Mouse (Mus musculus): Measurements from ENCODE around the gene Gm12394. TPM values are rescaled to one million over a fixed set of nuclear protein-coding genes. Genes with fewer than 3 reads are reported as not detected.

Gm12394 gene
- polyA plus RNA-seq, 2 experiments, result 0.01 to 0.05 TPM

Other genes starting within 250 kb of the Gm12394 start
- gene Gm10591, start 244.6 kb downstream of the Gm12394 start, polyA plus RNA-seq (2012; rRNA removed), result not detected in 2 replicates
- not detected in 2 replicates for gene Gm10591, start 244.6 kb downstream of the Gm12394 start, polyA plus RNA-seq (2014; fragmentation: Nextera tagmentation; extraction: Ambion mirVana)
- gene Gm2564, start 227.1 kb downstream of the Gm12394 start, polyA plus RNA-seq (2012; rRNA removed), result not detected in 2 replicates
- gene Gm2564, start 227.1 kb downstream of the Gm12394 start, polyA plus RNA-seq (2014; fragmentation: Nextera tagmentation; extraction: Ambion mirVana), result not detected in 2 replicates
- gene Ccl27b, start 201.5 kb downstream of the Gm12394 start, polyA plus RNA-seq (2012; rRNA removed), result not detected in 2 replicates
- gene Ccl27b, start 201.5 kb downstream of the Gm12394 start, polyA plus RNA-seq (2014; fragmentation: Nextera tagmentation; extraction: Ambion mirVana), result not detected in 2 replicates
- not detected in 2 replicates for gene Il11ra2, start 194.9 kb downstream of the Gm12394 start, polyA plus RNA-seq (2012; rRNA removed)
- not detected in 2 replicates for gene Il11ra2, start 194.9 kb downstream of the Gm12394 start, polyA plus RNA-seq (2014; fragmentation: Nextera tagmentation; extraction: Ambion mirVana)
- gene 4930578G10Rik, start 121.2 kb downstream of the Gm12394 start, polyA plus RNA-seq (2012; rRNA removed), result not detected in 2 replicates
- not detected in 2 replicates for gene 4930578G10Rik, start 121.2 kb downstream of the Gm12394 start, polyA plus RNA-seq (2014; fragmentation: Nextera tagmentation; extraction: Ambion mirVana)
- not detected in 2 replicates for gene Ccl19, start 100.2 kb downstream of the Gm12394 start, polyA plus RNA-seq (2012; rRNA removed)
- gene Ccl19, start 100.2 kb downstream of the Gm12394 start, polyA plus RNA-seq (2014; fragmentation: Nextera tagmentation; extraction: Ambion mirVana), result not detected in 2 replicates
- gene Ccl21a, start 82.8 kb downstream of the Gm12394 start, polyA plus RNA-seq (2012; rRNA removed), result 0.10 and 0.14 TPM in 2 replicates
- not detected in 2 replicates for gene Ccl21a, start 82.8 kb downstream of the Gm12394 start, polyA plus RNA-seq (2014; fragmentation: Nextera tagmentation; extraction: Ambion mirVana)
- gene Fam205a1, start 2.9 kb downstream of the Gm12394 start, polyA plus RNA-seq (2012; rRNA removed), result 0.21 and 0.22 TPM in 2 replicates
- gene Fam205a1, start 2.9 kb downstream of the Gm12394 start, polyA plus RNA-seq (2014; fragmentation: Nextera tagmentation; extraction: Ambion mirVana), result 0.04 and 0.28 TPM in 2 replicates
- gene Fam205c, start 17.5 kb upstream of the Gm12394 start, polyA plus RNA-seq (2012; rRNA removed), result 0.06 and 0.07 TPM in 2 replicates
- 0.15 and 0.30 TPM in 2 replicates for gene Fam205c, start 17.5 kb upstream of the Gm12394 start, polyA plus RNA-seq (2014; fragmentation: Nextera tagmentation; extraction: Ambion mirVana)
- gene Phf24, start 59.9 kb upstream of the Gm12394 start, polyA plus RNA-seq (2012; rRNA removed), result 0.12 and 0.16 TPM in 2 replicates
- gene Phf24, start 59.9 kb upstream of the Gm12394 start, polyA plus RNA-seq (2014; fragmentation: Nextera tagmentation; extraction: Ambion mirVana), result 0.08 and 0.14 TPM in 2 replicates
- gene Dnajb5, start 93.0 kb upstream of the Gm12394 start, polyA plus RNA-seq (2012; rRNA removed), result 0.90 and 1.3 TPM in 2 replicates
- 0.43 and 0.54 TPM in 2 replicates for gene Dnajb5, start 93.0 kb upstream of the Gm12394 start, polyA plus RNA-seq (2014; fragmentation: Nextera tagmentation; extraction: Ambion mirVana)
- 0.07 TPM in 1 of 2 replicates, not detected in the other for gene 1700022I11Rik, start 112.8 kb upstream of the Gm12394 start, polyA plus RNA-seq (2012; rRNA removed)
- 0.16 and 0.44 TPM in 2 replicates for gene 1700022I11Rik, start 112.8 kb upstream of the Gm12394 start, polyA plus RNA-seq (2014; fragmentation: Nextera tagmentation; extraction: Ambion mirVana)
- 48.9 and 80.0 TPM in 2 replicates for gene Vcp, start 143.7 kb upstream of the Gm12394 start, polyA plus RNA-seq (2012; rRNA removed)
- 176 and 191 TPM in 2 replicates for gene Vcp, start 143.7 kb upstream of the Gm12394 start, polyA plus RNA-seq (2014; fragmentation: Nextera tagmentation; extraction: Ambion mirVana)
- 8.2 and 9.9 TPM in 2 replicates for gene Fancg, start 153.7 kb upstream of the Gm12394 start, polyA plus RNA-seq (2012; rRNA removed)
- 8.3 and 10.0 TPM in 2 replicates for gene Fancg, start 153.7 kb upstream of the Gm12394 start, polyA plus RNA-seq (2014; fragmentation: Nextera tagmentation; extraction: Ambion mirVana)
- gene Pigo, start 169.0 kb upstream of the Gm12394 start, polyA plus RNA-seq (2012; rRNA removed), result 9.2 and 10.4 TPM in 2 replicates
- 8.3 and 11.0 TPM in 2 replicates for gene Pigo, start 169.0 kb upstream of the Gm12394 start, polyA plus RNA-seq (2014; fragmentation: Nextera tagmentation; extraction: Ambion mirVana)
- 55.8 and 83.2 TPM in 2 replicates for gene Stoml2, start 174.9 kb upstream of the Gm12394 start, polyA plus RNA-seq (2012; rRNA removed)
- 200 and 229 TPM in 2 replicates for gene Stoml2, start 174.9 kb upstream of the Gm12394 start, polyA plus RNA-seq (2014; fragmentation: Nextera tagmentation; extraction: Ambion mirVana)
- gene Fam214b, start 189.4 kb upstream of the Gm12394 start, polyA plus RNA-seq (2012; rRNA removed), result 22.2 and 25.8 TPM in 2 replicates
- gene Fam214b, start 189.4 kb upstream of the Gm12394 start, polyA plus RNA-seq (2014; fragmentation: Nextera tagmentation; extraction: Ambion mirVana), result 16.9 and 20.9 TPM in 2 replicates
- gene Unc13b, start 202.2 kb upstream of the Gm12394 start, polyA plus RNA-seq (2012; rRNA removed), result 0.59 and 0.73 TPM in 2 replicates
- gene Unc13b, start 202.2 kb upstream of the Gm12394 start, polyA plus RNA-seq (2014; fragmentation: Nextera tagmentation; extraction: Ambion mirVana), result 0.19 and 0.37 TPM in 2 replicates

Data from liver, embryonic 14.5 days (tissue).